Mouse (Mus musculus) forebrain, embryonic 15.5 days (tissue): ENCODE measurements around the gene Abhd17c. TPM values are rescaled to one million over a fixed set of nuclear protein-coding genes. Genes with fewer than 3 reads are reported as not detected.
"Not testable (repeated sequence)": the region's sequence is repeated elsewhere in the genome, so short reads cannot be mapped to it uniquely, and the experiment has no call there.

Experiments
- ATAC-seq: fragments of 200-750 bp; cut with Nextera tagmentation; replicated peaks from 2 replicates; pipeline ENCODE4 v1.8.0; 2017; ENCODE audit warnings: mild to moderate bottlenecking, moderate TSS enrichment, moderate library complexity
- H3K27ac ChIP-seq: fragments of 300-500 bp; sonication (generic); replicated peaks from 2 replicates; pipeline ENCODE4 v1.5.1; 2015; ENCODE audit warnings: mild to moderate bottlenecking, inconsistent platforms
- H3K27me3 ChIP-seq: fragments of 300-500 bp; sonication (generic); 2 replicates; pipeline ENCODE4 v1.6.1; 2015; ENCODE audit warnings: inconsistent platforms
- H3K36me3 ChIP-seq: fragments of 300-500 bp; sonication (generic); 2 replicates; pipeline ENCODE4 v1.6.1; 2015; ENCODE audit warnings: mild to moderate bottlenecking, inconsistent platforms
- H3K4me1 ChIP-seq: fragments of 300-500 bp; sonication (generic); 2 replicates; pipeline ENCODE4 v1.6.1; 2015; ENCODE audit warnings: inconsistent platforms
- H3K4me2 ChIP-seq: fragments of 300-500 bp; sonication (generic); replicated peaks from 2 replicates; pipeline ENCODE4 v1.6.1; 2015; ENCODE audit warnings: mild to moderate bottlenecking, inconsistent platforms
- H3K4me3 ChIP-seq: fragments of 300-500 bp; sonication (generic); 2 replicates; pipeline ENCODE4 v1.5.1; 2015; ENCODE audit warnings: mild to moderate bottlenecking, inconsistent platforms
- H3K9ac ChIP-seq: fragments of 300-500 bp; sonication (generic); replicated peaks from 2 replicates; pipeline ENCODE4 v1.6.1; 2015; ENCODE audit warnings: mild to moderate bottlenecking, inconsistent platforms
- H3K9me3 ChIP-seq: fragments of 300-500 bp; sonication (generic); 2 replicates; pipeline ENCODE4 v1.6.1; 2016; ENCODE audit warnings: inconsistent platforms
- WGBS: fragments of 180-500 bp; shearing (Covaris S2); methylation state at CpG from one replicate; pipeline ENCODE4 v1.1.7; 2015; ENCODE audit warnings: mixed read lengths; 5-methylcytosine and 5-hydroxymethylcytosine counted together
- polyA plus RNA-seq: library from polyadenylated mRNA; unstranded; fragments of >200 nt; fragmentation: Nextera tagmentation; extraction: Ambion mirVana; gene quantifications from 2 replicates; pipeline ENCODE4 v1.2.1, GENCODE M21; 2015

Gene Abhd17c
- polyA plus RNA-seq, result 74.2 and 84.1 TPM in 2 replicates

DNA sequence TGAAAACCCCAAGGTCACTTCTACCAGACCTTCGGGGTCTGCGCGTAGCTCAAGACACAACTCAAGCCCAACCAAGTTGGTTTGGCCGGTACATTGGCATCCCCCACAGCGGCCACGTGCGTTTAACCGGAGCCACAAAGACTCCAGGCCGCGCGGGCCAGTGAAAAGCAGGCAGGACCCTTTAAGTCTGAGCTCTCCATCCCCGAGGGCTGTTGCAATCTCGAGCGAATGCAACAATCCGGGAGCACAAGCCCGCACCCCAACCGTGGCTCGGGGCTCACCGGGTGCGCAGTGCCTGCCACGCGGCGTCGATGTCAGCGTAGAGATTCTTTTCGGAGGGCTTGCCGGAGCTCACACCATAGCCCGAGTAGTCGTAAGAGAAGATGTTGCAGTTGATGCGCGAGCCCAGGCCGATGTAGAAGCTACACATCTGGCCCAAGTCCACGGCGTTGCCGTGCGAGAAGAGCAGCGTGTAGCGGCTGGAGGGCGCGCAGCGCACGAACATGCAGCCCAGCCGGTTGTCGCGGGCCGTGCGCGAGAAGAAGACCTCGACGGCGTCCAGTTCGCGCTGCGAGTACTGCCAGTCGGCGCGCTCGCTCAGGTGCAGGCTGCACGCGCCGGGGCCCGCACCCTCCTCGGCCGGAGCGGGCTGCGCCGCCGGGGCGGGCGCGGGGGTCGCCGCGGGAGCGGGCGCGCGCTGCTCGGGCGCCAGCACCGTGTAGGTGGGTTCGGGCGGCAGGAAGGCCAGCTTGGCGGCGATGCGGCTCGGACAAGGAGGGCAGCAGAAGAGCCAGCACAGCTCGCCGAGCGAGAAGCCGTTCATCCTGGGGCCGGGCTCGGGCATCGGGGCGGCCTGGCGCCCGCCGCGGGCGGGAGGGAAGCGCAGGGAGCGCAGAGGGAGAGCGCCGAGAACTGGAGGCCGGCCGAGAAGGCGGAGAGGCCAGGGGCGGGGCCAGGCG, at the start of gene Abhd17c:
TSS of gene Abhd17c (minus strand) at position 893 of the 959 bp plus-strand sequence.
- H3K4me3 ChIP-seq, result peak within 1 kb of the TSS; percentile 80
- WGBS, result under 1% methylated on average over 106 of the region's 109 CpGs
- H3K36me3 ChIP-seq, result no peaks in the 10 kb centered on the region
- H3K27ac ChIP-seq, result peak within 1 kb of the TSS; percentile 94
- H3K27me3 ChIP-seq, result no peaks in the 10 kb centered on the region
- H3K4me2 ChIP-seq, result peak within 1 kb of the TSS; percentile 80
- H3K9ac ChIP-seq, result peak within 1 kb of the TSS; percentile 93
- H3K4me1 ChIP-seq, result peaks cover 51% of the 10 kb centered on the region
- ATAC-seq, result peak; percentile 78
- H3K9me3 ChIP-seq, result no peaks in the 10 kb centered on the region

DNA sequence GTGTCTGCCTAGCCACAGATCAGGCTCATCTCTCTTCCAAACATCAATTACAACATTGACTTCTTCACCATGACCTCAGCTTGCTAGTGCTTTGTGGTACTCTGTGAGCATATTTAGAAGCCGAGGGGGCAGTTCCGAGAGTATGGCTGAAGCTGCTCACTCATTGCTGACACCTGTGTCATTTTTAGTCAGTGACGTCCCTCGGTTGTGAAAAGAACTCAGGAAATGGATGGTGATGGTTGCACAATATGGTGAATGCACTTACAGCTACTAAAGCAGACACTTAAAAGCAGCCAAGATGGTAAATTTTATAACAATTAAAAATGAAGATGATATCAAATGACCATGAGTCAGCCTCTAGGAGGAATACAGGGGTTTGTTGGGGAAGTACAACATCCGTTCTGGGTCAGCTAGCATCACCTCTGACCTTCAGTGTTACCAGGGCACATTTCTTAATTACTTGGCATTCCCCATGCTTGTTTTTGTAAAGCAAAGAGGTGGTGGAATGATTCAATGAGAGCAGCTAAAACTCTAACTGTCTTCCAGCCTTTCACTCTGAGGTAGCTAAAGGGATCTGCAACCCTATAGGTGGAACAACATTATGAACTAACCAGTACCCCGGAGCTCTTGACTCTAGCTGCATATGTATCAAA, 45.6 kb upstream of the Abhd17c start:
- 90% methylated on average over 6 of the region's 6 CpGs for WGBS
- Histone ChIP-seq H3K4me1 (no peaks in the 10 kb centered on the region), H3K36me3 (no peaks in the 10 kb centered on the region), H3K9me3 (no peaks in the 10 kb centered on the region), H3K27ac (no peak overlapping the region), H3K27me3 (no peaks in the 10 kb centered on the region), H3K9ac (no peak overlapping the region), H3K4me3 (no peak overlapping the region), H3K4me2 (no peak overlapping the region)
- ATAC-seq, result no peak

DNA sequence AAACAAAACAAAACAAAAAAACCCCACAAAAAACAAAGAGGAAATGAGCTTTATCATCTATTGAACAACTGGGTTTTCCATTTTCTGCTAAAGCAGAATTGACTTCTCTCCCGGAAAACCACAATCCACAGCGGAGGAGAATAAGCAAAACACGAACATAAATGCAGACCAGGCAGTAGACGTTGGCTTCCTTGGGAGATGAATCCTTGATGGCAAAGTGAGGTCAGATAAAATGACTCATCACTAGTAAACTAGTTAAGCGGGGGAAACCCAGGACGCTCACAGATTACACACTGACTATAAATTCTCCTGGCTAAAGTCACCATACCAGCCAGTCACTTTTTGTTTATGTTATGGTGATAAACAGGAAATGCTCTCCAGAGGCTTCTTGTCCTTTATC, 44.5 kb upstream of the Abhd17c start:
- ATAC-seq, result no peak
- Histone ChIP-seq H3K36me3 (no peaks in the 10 kb centered on the region), H3K9me3 (no peaks in the 10 kb centered on the region), H3K27ac (no peak overlapping the region), H3K4me2 (no peak overlapping the region), H3K9ac (no peak overlapping the region), H3K27me3 (no peaks in the 10 kb centered on the region), H3K4me3 (no peak overlapping the region), H3K4me1 (no peaks in the 10 kb centered on the region)
- 87% methylated on average over 6 of the region's 6 CpGs for WGBS

DNA sequence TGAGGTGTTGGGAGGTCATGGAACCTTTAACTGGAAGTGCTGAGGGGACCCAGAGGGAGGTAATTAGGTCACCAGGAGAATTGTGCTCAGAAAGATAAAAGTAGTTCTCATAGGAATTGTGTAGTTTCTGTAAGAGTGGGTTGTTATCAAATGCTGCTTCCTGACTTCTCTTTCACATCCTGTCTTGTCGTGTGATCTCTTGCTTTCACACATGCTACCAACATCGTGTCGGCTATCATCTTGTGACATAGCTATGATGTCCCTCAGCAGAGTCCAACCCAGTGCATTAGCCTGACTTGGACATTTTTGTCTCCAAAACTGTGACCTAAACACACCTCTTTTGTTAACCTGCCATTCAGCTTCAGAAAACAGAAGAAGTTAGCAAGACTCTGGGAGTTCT, 40.6 kb upstream of the Abhd17c start:
- H3K9ac ChIP-seq, result no peak overlapping the region
- no peak overlapping the region for H3K4me2 ChIP-seq
- H3K4me1 ChIP-seq, result no peaks in the 10 kb centered on the region
- WGBS, result 85% methylated on average over 3 of the region's 3 CpGs
- H3K9me3 ChIP-seq, result no peaks in the 10 kb centered on the region
- H3K36me3 ChIP-seq, result no peaks in the 10 kb centered on the region
- no peak overlapping the region for H3K4me3 ChIP-seq
- H3K27ac ChIP-seq, result no peak overlapping the region
- no peak for ATAC-seq
- H3K27me3 ChIP-seq, result no peaks in the 10 kb centered on the region

DNA sequence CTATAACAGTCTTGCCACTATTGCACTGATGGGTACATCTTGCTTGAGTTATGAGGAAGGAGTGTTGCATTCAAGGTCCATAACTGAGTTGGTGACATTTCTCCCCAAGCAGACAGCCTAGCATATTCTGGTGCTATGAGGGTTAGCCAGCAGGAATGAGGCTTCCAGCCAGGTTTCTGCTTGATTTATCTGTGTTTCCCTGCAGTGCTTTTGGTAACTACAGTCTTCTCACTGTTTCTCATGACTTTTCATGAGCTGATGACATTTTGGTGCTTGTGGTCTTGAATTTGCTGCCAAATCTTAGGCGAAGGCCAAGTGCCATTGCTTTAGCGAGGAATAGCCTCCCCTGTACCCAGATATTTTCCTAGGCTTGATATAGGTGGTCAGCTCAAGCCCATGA, 39.8 kb upstream of the Abhd17c start:
- Histone ChIP-seq H3K4me2 (no peak overlapping the region), H3K27ac (no peak overlapping the region), H3K9ac (no peak overlapping the region), H3K4me1 (no peaks in the 10 kb centered on the region), H3K27me3 (no peaks in the 10 kb centered on the region), H3K9me3 (no peaks in the 10 kb centered on the region), H3K36me3 (no peaks in the 10 kb centered on the region), H3K4me3 (no peak overlapping the region)
- WGBS, result 88% methylated on average over 2 of the region's 2 CpGs
- no peak for ATAC-seq

DNA sequence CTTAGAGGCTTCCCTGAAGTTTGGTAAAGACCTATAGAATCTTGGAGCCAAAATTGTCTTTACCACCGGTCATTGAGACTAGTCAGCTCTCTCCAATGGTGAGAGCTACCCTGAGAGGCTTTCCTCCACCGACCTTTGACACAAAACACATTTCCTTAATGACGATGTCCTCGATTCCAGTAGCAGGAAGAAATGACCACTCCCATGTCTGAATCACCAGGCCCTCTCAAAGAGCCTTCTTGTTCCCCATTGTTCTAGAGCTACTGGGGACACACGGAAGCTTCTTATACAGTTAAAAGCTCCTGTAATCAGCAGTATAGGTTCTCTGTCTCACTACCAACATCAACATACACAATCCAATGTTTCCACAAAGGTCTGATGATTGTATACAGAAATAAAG, 36.5 kb upstream of the Abhd17c start:
- Histone ChIP-seq H3K4me2 (no peak overlapping the region), H3K4me3 (no peak overlapping the region), H3K36me3 (no peaks in the 10 kb centered on the region), H3K27me3 (no peaks in the 10 kb centered on the region), H3K4me1 (no peaks in the 10 kb centered on the region), H3K27ac (no peak overlapping the region), H3K9ac (no peak overlapping the region), H3K9me3 (no peaks in the 10 kb centered on the region)
- ATAC-seq, result no peak
- WGBS, result 79% methylated on average over 5 of the region's 5 CpGs

DNA sequence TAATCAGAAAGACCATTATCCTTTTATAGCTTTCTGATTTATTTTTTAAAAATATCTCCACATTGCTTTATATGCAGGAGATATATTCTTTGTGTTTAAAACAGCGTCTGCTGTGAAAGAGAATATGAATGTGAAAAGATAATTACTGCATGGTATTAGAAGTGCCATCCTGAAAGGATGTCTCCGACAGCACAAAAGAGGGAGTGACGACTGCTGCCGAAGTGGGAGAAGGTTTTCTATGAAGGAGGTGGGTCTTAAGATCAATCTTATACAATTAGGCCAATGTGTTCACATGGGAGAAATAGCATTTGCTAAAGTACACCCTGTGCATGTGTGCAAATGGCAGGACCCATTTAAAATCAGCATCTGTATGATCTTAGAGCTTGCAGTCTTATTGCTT, 33.5 kb upstream of the Abhd17c start:
- Histone ChIP-seq H3K4me1 (no peaks in the 10 kb centered on the region), H3K9ac (no peak overlapping the region), H3K27ac (peak overlapping the region; percentile 11; the same call in 1 of the 2 replicates), H3K4me3 (no peak overlapping the region), H3K9me3 (no peaks in the 10 kb centered on the region), H3K4me2 (no peak overlapping the region), H3K27me3 (no peaks in the 10 kb centered on the region), H3K36me3 (no peaks in the 10 kb centered on the region)
- peak; percentile 51; the same call in 1 of the 2 replicates for ATAC-seq
- 67% methylated on average over 4 of the region's 4 CpGs for whole genome bisulfite sequencing

DNA sequence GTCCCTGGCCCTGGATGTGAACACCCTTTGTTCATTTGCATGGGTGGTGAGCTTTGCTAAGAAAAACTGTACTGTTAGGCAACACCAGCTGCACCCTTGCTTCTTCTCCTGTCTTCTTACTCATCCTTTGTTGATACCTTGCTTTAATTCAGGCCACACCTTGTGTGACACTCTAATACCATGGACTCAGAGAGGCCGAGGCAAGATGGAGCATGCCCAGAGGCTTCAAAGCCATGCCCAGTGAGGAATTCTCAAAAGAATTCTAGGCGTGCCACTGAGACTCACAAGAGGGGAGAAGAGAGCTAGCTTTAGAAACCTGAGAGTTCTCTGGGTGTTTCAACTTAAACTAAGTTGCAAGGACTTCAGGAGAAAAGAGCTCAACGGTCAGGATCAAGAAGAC, 33.0 kb upstream of the Abhd17c start:
- Histone ChIP-seq H3K36me3 (no peaks in the 10 kb centered on the region), H3K27ac (peak overlapping the region; percentile 56), H3K4me1 (no peaks in the 10 kb centered on the region), H3K4me3 (no peak overlapping the region), H3K4me2 (no peak overlapping the region), H3K9ac (no peak overlapping the region), H3K27me3 (no peaks in the 10 kb centered on the region), H3K9me3 (no peaks in the 10 kb centered on the region)
- ATAC-seq, result no peak
- WGBS, result 77% methylated on average over 3 of the region's 3 CpGs

DNA sequence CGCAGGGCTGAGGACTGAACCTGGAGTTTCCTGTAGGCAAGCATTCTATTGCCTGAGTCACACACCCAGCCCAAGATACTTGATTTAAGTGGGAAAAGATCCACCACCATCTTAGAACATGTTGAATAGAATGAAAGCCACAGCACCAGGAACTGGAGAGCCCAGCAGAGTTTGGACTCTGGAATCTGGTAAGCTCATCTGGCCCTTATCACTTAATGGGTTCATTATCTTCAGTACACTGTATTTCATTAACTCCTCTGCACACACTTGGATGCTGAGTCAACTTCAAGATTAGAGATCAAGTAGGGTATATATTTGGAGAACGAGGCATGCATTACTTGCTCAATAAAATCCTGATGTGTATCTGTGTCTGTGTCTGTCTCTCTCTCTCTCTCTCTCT, 27.1 kb upstream of the Abhd17c start:
- not testable (repeated sequence) for H3K27ac ChIP-seq, H3K4me3 ChIP-seq, H3K9me3 ChIP-seq, H3K4me1 ChIP-seq, H3K4me2 ChIP-seq, ATAC-seq, H3K36me3 ChIP-seq, H3K27me3 ChIP-seq, H3K9ac ChIP-seq
- WGBS, result 90% methylated on average over 2 of the region's 2 CpGs

DNA sequence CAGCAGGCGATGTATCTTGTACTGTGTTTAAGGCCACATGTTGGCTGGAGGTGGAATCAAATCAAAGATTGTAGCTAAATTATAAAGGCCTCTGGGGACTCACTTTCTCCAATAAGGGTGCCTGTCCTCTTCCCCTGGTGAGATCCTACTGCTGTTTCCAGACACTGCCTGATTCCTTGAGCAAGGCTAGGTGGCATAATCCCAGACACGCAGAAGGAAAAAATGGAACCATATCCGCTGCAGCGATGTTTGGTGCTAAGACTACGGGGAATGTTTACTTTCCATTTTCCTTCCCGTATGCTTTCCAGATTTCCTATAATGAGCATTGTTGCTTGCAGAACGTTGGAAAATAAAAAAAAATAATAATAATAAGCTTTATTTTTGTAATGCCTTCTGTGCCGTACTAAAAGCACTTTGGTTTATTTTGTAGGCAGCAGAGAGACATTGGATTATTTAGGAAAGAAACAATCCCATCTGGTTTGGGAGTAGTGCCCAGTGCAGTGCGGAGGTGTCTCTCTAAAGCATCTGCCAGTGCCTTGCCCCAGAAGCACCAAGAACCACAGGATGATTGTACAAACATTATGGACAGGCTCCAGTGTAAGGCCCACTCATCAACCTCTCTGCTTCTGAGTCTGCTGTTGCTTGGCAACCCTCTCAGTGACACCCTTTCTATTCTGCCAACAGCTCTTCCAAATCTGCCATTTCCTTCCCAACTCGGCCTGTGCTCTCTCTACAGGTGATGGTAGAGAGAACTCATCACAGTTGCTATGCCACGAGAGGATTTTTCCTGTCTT, 23.2 kb upstream of the Abhd17c start:
- Histone ChIP-seq H3K4me3 (no peak overlapping the region), H3K27me3 (no peaks in the 10 kb centered on the region), H3K36me3 (no peaks in the 10 kb centered on the region), H3K4me1 (peaks cover 8% of the 10 kb centered on the region; the same call in 1 of the 2 replicates), H3K4me2 (no peak overlapping the region), H3K27ac (peak overlapping the region; percentile 53), H3K9ac (no peak overlapping the region), H3K9me3 (no peaks in the 10 kb centered on the region)
- ATAC-seq, result peak; percentile 77
- WGBS, result 69% methylated on average over 11 of the region's 11 CpGs

DNA sequence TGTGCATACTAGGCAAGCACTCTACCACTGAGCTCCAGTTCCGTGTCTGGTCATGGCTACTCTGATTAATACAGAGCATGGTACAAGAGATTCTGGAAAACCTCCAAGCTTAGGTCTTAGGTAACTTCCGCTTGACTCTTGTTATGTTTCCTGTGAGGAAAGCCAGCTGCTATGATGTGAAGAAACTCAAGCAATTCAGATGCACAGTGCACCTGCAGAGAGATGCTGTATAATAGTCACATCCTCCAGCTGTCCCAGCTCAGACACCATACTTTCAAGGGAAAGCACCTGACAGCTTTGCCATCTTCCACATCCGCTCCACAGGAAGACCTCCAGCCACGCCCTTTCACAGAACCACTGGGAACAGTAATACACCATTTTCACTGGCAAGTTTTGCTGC, 21.7 kb upstream of the Abhd17c start:
- ATAC-seq, result no peak
- no peak overlapping the region for H3K4me3 ChIP-seq
- H3K27me3 ChIP-seq, result no peaks in the 10 kb centered on the region
- H3K27ac ChIP-seq, result no peak overlapping the region
- no peak overlapping the region for H3K9ac ChIP-seq
- WGBS, result 91% methylated on average over 4 of the region's 4 CpGs
- peaks cover 8% of the 10 kb centered on the region; the same call in 1 of the 2 replicates for H3K4me1 ChIP-seq
- H3K4me2 ChIP-seq, result no peak overlapping the region
- H3K9me3 ChIP-seq, result no peaks in the 10 kb centered on the region
- H3K36me3 ChIP-seq, result no peaks in the 10 kb centered on the region
